Mouse (Mus musculus): ENCODE results near the gene Usp49. TPM values are rescaled to one million over a fixed set of nuclear protein-coding genes. Genes with fewer than 3 reads are reported as not detected.
A peak's percentile ranks its signal among the peaks of the same experiment; 100 is the strongest.

The Usp49 gene
- polyA plus RNA-seq, 1 experiment from 2014 or later = 5.0 TPM

- Histone ChIP-seq H3K27me3 (ENCODE audit: insufficient read depth, low read length) (no peaks in the 10 kb centered on the region), H3K4me2 (no peak overlapping the region), H3K27ac (ENCODE audit: low read depth) (peak overlapping the region; percentile 43; the same call in 1 of the 2 replicates), H3K36me3 (ENCODE audit: insufficient read depth) (peaks cover 91% of the 10 kb centered on the region), H3K9ac (no peak overlapping the region), H3K9me3 (ENCODE audit: low read depth, low read length) (no peaks in the 10 kb centered on the region), H3K4me1 (ENCODE audit: insufficient read depth) (peaks cover 13% of the 10 kb centered on the region), H3K4me3 (ENCODE audit: low read depth, low read length) (no peak overlapping the region)
- no peak for TF ChIP-seq CTCF (IDR thresholded peaks at IDR 0.05; ENCODE audit: low read depth)
- DNase-seq (peak; percentile 48), ATAC-seq (ENCODE audit: insufficient read depth) (no peak)
- 64% methylated on average over 11 of the region's 11 CpGs for WGBS
Measured at GRCm38 (mm10) chr17:47599511-47600297, 30.8 kb upstream of the Usp49 start.

- TF ChIP-seq CTCF (IDR thresholded peaks at IDR 0.05; ENCODE audit: low read depth) = no peak
- Histone ChIP-seq H3K4me2 (no peak overlapping the region), H3K27ac (ENCODE audit: low read depth) (no peak overlapping the region; the same call in 1 of the 2 replicates), H3K27me3 (ENCODE audit: insufficient read depth, low read length) (no peaks in the 10 kb centered on the region), H3K9ac (no peak overlapping the region), H3K36me3 (ENCODE audit: insufficient read depth) (peaks cover 93% of the 10 kb centered on the region), H3K4me3 (ENCODE audit: low read depth, low read length) (no peak overlapping the region), H3K9me3 (ENCODE audit: low read depth, low read length) (no peaks in the 10 kb centered on the region), H3K4me1 (ENCODE audit: insufficient read depth) (peaks cover 11% of the 10 kb centered on the region)
- DNase-seq (no peak), ATAC-seq (ENCODE audit: insufficient read depth) (no peak)
- 77% methylated on average over 13 of the region's 13 CpGs for WGBS
Measured at GRCm38 (mm10) chr17:47600601-47601388, 29.7 kb upstream of the Usp49 start.

- Histone ChIP-seq H3K4me3 (ENCODE audit: low read depth, low read length) (no peak overlapping the region), H3K9me3 (ENCODE audit: low read depth, low read length) (no peaks in the 10 kb centered on the region), H3K9ac (no peak overlapping the region), H3K4me2 (no peak overlapping the region), H3K36me3 (ENCODE audit: insufficient read depth) (peaks cover 95% of the 10 kb centered on the region), H3K27ac (ENCODE audit: low read depth) (no peak overlapping the region; the same call in 1 of the 2 replicates), H3K4me1 (ENCODE audit: insufficient read depth) (peaks cover 6% of the 10 kb centered on the region), H3K27me3 (ENCODE audit: insufficient read depth, low read length) (no peaks in the 10 kb centered on the region)
- ATAC-seq (ENCODE audit: insufficient read depth) (no peak), DNase-seq (no peak)
- WGBS = 84% methylated on average over 10 of the region's 10 CpGs
- no peak for TF ChIP-seq CTCF (IDR thresholded peaks at IDR 0.05; ENCODE audit: low read depth)
Measured at GRCm38 (mm10) chr17:47601389-47601755, 29.1 kb upstream of the Usp49 start.

GRCm38 (mm10) chr17:47602289-47602688, 28.2 kb upstream of the Usp49 start:
- Histone ChIP-seq H3K27me3 (ENCODE audit: insufficient read depth, low read length) (no peaks in the 10 kb centered on the region), H3K4me3 (ENCODE audit: low read depth, low read length) (no peak overlapping the region), H3K4me1 (ENCODE audit: insufficient read depth) (no peaks in the 10 kb centered on the region), H3K4me2 (no peak overlapping the region), H3K36me3 (ENCODE audit: insufficient read depth) (peaks cover 95% of the 10 kb centered on the region), H3K9ac (no peak overlapping the region), H3K27ac (ENCODE audit: low read depth) (no peak overlapping the region), H3K9me3 (ENCODE audit: low read depth, low read length) (no peaks in the 10 kb centered on the region)
- 91% methylated on average over 11 of the region's 11 CpGs for WGBS
- ATAC-seq (ENCODE audit: insufficient read depth) = no peak
- no peak for DNase-seq
- TF ChIP-seq CTCF (IDR thresholded peaks at IDR 0.05; ENCODE audit: low read depth) = no peak

- H3K4me2 ChIP-seq = no peak overlapping the region
- H3K27ac ChIP-seq (ENCODE audit: low read depth) = no peak overlapping the region
- 66% methylated on average over 5 of the region's 5 CpGs for WGBS
- H3K36me3 ChIP-seq (ENCODE audit: insufficient read depth) = peaks cover 77% of the 10 kb centered on the region
- H3K9me3 ChIP-seq (ENCODE audit: low read depth, low read length) = no peaks in the 10 kb centered on the region
- TF ChIP-seq CTCF (IDR thresholded peaks at IDR 0.05; ENCODE audit: low read depth) = peak; percentile 47
- H3K4me1 ChIP-seq (ENCODE audit: insufficient read depth) = peaks cover 4% of the 10 kb centered on the region
- H3K27me3 ChIP-seq (ENCODE audit: insufficient read depth, low read length) = no peaks in the 10 kb centered on the region
- no peak overlapping the region for H3K9ac ChIP-seq
- H3K4me3 ChIP-seq (ENCODE audit: low read depth, low read length) = no peak overlapping the region
- DNase-seq = peak; percentile 51
- no peak for ATAC-seq (ENCODE audit: insufficient read depth)
Measured at GRCm38 (mm10) chr17:47606220-47606619, 24.3 kb upstream of the Usp49 start.

GRCm38 (mm10) chr17:47609182-47609581, 21.3 kb upstream of the Usp49 start:
- H3K27me3 ChIP-seq (ENCODE audit: insufficient read depth, low read length) = no peaks in the 10 kb centered on the region

More at GRCm38 (mm10) chr17:47609182-47609581, 21.3 kb upstream of the Usp49 start:
- Histone ChIP-seq H3K4me1 (ENCODE audit: insufficient read depth) (peaks cover 4% of the 10 kb centered on the region), H3K4me3 (ENCODE audit: low read depth, low read length) (peak overlapping the region; percentile 9; the same call in 1 of the 2 replicates), H3K4me2 (no peak overlapping the region), H3K9ac (no peak overlapping the region), H3K9me3 (ENCODE audit: low read depth, low read length) (no peaks in the 10 kb centered on the region), H3K36me3 (ENCODE audit: insufficient read depth) (peaks cover 61% of the 10 kb centered on the region), H3K27ac (ENCODE audit: low read depth) (no peak overlapping the region)
- ATAC-seq (ENCODE audit: insufficient read depth) (no peak), DNase-seq (no peak)
- TF ChIP-seq CTCF (IDR thresholded peaks at IDR 0.05; ENCODE audit: low read depth) = no peak
- 89% methylated on average over 4 of the region's 4 CpGs for WGBS
